Mouse (Mus musculus): Measurements from ENCODE around the gene Trim3. TPM values are rescaled to one million over a fixed set of nuclear protein-coding genes. Genes with fewer than 3 reads are reported as not detected.

Trim3 gene
- polyA plus RNA-seq, 1 experiment from 2014 or later, result 29.7 TPM

GRCm38 (mm10) chr7:105569512-105570496 lies 63.6 kb downstream of the Trim3 start:
- Histone ChIP-seq H3K4me2 (ENCODE audit: low read depth, low read length) (no peak overlapping the region), H3K27me3 (ENCODE audit: control insufficient read depth, insufficient read depth, low read length) (no peaks in the 10 kb centered on the region), H3K4me1 (ENCODE audit: control insufficient read depth, insufficient read depth, low read length) (peaks cover 9% of the 10 kb centered on the region), H3K4me3 (replicated peaks; ENCODE audit: low read length) (no peak overlapping the region), H3K9ac (ENCODE audit: low read length) (no peak overlapping the region), H3K36me3 (ENCODE audit: control insufficient read depth, insufficient read depth, low read length) (0 out of 2 replicates have a peak, but pooled peaks cover 5% of the 10 kb centered on the region), H3K9me3 (replicated peaks; ENCODE audit: control insufficient read depth, low read length) (no peaks in the 10 kb centered on the region), H3K27ac (ENCODE audit: low read length) (no peak overlapping the region)
- 44% methylated on average over 12 of the region's 12 CpGs for WGBS
- ATAC-seq (ENCODE audit: insufficient read depth, low FRiP score), result no peak

DNA sequence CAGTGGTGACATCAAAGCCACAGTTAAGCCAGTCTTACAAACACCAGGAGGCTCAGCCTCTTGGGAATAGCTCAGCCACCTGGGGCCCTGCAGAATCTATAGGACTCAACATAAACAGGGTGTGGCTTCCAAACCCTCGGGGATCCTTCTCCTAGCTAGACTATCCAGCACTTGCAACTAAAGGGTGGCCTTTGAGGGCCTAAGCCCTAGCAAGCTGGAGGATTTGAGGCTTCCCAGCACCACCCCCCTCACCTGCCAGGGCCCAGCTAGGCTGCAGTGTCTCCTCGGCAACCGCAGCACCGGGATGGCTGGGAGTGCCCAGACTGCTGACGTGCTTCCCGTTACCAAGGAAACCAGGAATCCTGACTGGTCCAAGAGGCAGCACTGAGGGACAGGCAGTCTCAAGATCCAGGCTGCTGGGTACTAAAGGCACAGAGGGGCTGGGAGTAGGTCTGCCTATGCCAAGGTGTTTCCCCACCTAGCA lies 64.3 kb downstream of the Trim3 start:
- 7% methylated on average over 6 of the region's 6 CpGs for WGBS
- H3K9ac ChIP-seq (ENCODE audit: low read length), result no peak overlapping the region
- 0 out of 2 replicates have a peak, but pooled peaks cover 5% of the 10 kb centered on the region for H3K36me3 ChIP-seq (ENCODE audit: control insufficient read depth, insufficient read depth, low read length)
- H3K4me2 ChIP-seq (ENCODE audit: low read depth, low read length), result no peak overlapping the region
- H3K4me3 ChIP-seq (replicated peaks; ENCODE audit: low read length), result no peak overlapping the region
- H3K27me3 ChIP-seq (ENCODE audit: control insufficient read depth, insufficient read depth, low read length), result no peaks in the 10 kb centered on the region
- peaks cover 9% of the 10 kb centered on the region for H3K4me1 ChIP-seq (ENCODE audit: control insufficient read depth, insufficient read depth, low read length)
- peak overlapping the region; percentile 6; the same call in 1 of the 2 replicates for H3K27ac ChIP-seq (ENCODE audit: low read length)
- ATAC-seq (ENCODE audit: insufficient read depth, low FRiP score), result peak; percentile 63; the same call in 1 of the 2 replicates
- no peaks in the 10 kb centered on the region for H3K9me3 ChIP-seq (replicated peaks; ENCODE audit: control insufficient read depth, low read length)

GRCm38 (mm10) chr7:105568583-105568982 lies 64.8 kb downstream of the Trim3 start:
- H3K27me3 ChIP-seq (ENCODE audit: control insufficient read depth, insufficient read depth, low read length), result no peaks in the 10 kb centered on the region

GRCm38 (mm10) chr7:105565071-105565836 lies 68.1 kb downstream of the Trim3 start:
- no peaks in the 10 kb centered on the region for H3K27me3 ChIP-seq (ENCODE audit: control insufficient read depth, insufficient read depth, low read length)
- 84% methylated on average over 17 of the region's 17 CpGs for WGBS

More at GRCm38 (mm10) chr7:105568583-105568982, 64.8 kb downstream of the Trim3 start:
- Histone ChIP-seq H3K4me2 (ENCODE audit: low read depth, low read length) (no peak overlapping the region), H3K4me1 (ENCODE audit: control insufficient read depth, insufficient read depth, low read length) (peaks cover 9% of the 10 kb centered on the region), H3K27ac (ENCODE audit: low read length) (peak overlapping the region; percentile 6; the same call in 1 of the 2 replicates), H3K4me3 (replicated peaks; ENCODE audit: low read length) (no peak overlapping the region), H3K36me3 (ENCODE audit: control insufficient read depth, insufficient read depth, low read length) (0 out of 2 replicates have a peak, but pooled peaks cover 5% of the 10 kb centered on the region), H3K9me3 (replicated peaks; ENCODE audit: control insufficient read depth, low read length) (no peaks in the 10 kb centered on the region), H3K9ac (ENCODE audit: low read length) (no peak overlapping the region)
- 19% methylated on average over 7 of the region's 7 CpGs for WGBS
- peak; percentile 63 for ATAC-seq (ENCODE audit: insufficient read depth, low FRiP score)

GRCm38 (mm10) chr7:105563367-105563766 lies 70.0 kb downstream of the Trim3 start:
- H3K27me3 ChIP-seq (ENCODE audit: control insufficient read depth, insufficient read depth, low read length), result no peaks in the 10 kb centered on the region
- H3K9ac ChIP-seq (ENCODE audit: low read length), result no peak overlapping the region
- H3K9me3 ChIP-seq (replicated peaks; ENCODE audit: control insufficient read depth, low read length), result no peaks in the 10 kb centered on the region
- no peak for ATAC-seq (ENCODE audit: insufficient read depth, low FRiP score)
- H3K4me3 ChIP-seq (replicated peaks; ENCODE audit: low read length), result no peak overlapping the region
- H3K4me1 ChIP-seq (ENCODE audit: control insufficient read depth, insufficient read depth, low read length), result no peaks in the 10 kb centered on the region
- WGBS, result 88% methylated on average over 3 of the region's 3 CpGs
- no peak overlapping the region for H3K27ac ChIP-seq (ENCODE audit: low read length)
- H3K36me3 ChIP-seq (ENCODE audit: control insufficient read depth, insufficient read depth, low read length), result 0 out of 2 replicates have a peak, but pooled peaks cover 5% of the 10 kb centered on the region
- H3K4me2 ChIP-seq (ENCODE audit: low read depth, low read length), result no peak overlapping the region

More at GRCm38 (mm10) chr7:105565071-105565836, 68.1 kb downstream of the Trim3 start:
- Histone ChIP-seq H3K4me3 (replicated peaks; ENCODE audit: low read length) (no peak overlapping the region), H3K36me3 (ENCODE audit: control insufficient read depth, insufficient read depth, low read length) (0 out of 2 replicates have a peak, but pooled peaks cover 5% of the 10 kb centered on the region), H3K27ac (ENCODE audit: low read length) (no peak overlapping the region), H3K4me2 (ENCODE audit: low read depth, low read length) (no peak overlapping the region), H3K4me1 (ENCODE audit: control insufficient read depth, insufficient read depth, low read length) (peaks cover 9% of the 10 kb centered on the region), H3K9me3 (replicated peaks; ENCODE audit: control insufficient read depth, low read length) (no peaks in the 10 kb centered on the region), H3K9ac (ENCODE audit: low read length) (no peak overlapping the region)
- no peak for ATAC-seq (ENCODE audit: insufficient read depth, low FRiP score)

DNA sequence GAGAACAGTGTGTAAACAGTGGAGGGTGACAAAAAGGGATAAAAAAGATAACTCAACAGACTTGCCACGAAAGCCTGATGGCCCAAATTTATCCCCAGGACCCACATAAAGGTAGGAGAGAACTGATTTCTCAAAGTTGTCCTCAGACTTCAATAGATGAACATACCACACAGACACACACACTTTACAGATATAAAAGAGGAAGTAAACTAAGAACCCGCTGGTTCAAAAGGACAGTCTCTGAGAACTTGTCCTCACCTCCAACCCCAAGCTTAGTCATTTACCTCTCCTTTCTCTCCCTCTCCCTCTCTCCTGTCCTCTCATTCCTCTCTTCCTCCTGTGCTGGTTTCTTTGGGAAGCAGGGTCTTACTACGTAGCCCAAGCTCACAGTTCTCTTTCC lies 71.1 kb downstream of the Trim3 start:
- H3K27ac ChIP-seq (ENCODE audit: low read length), result no peak overlapping the region
- 0 out of 2 replicates have a peak, but pooled peaks cover 7% of the 10 kb centered on the region for H3K36me3 ChIP-seq (ENCODE audit: control insufficient read depth, insufficient read depth, low read length)
- WGBS, result 87% methylated on average over 3 of the region's 3 CpGs
- no peaks in the 10 kb centered on the region for H3K4me1 ChIP-seq (ENCODE audit: control insufficient read depth, insufficient read depth, low read length)
- no peak overlapping the region for H3K4me3 ChIP-seq (replicated peaks; ENCODE audit: low read length)
- ATAC-seq (ENCODE audit: insufficient read depth, low FRiP score), result no peak
- no peak overlapping the region for H3K9ac ChIP-seq (ENCODE audit: low read length)
- H3K4me2 ChIP-seq (ENCODE audit: low read depth, low read length), result no peak overlapping the region
- no peaks in the 10 kb centered on the region for H3K9me3 ChIP-seq (replicated peaks; ENCODE audit: control insufficient read depth, low read length)
- H3K27me3 ChIP-seq (ENCODE audit: control insufficient read depth, insufficient read depth, low read length), result no peaks in the 10 kb centered on the region

GRCm38 (mm10) chr7:105559016-105559415 lies 74.4 kb downstream of the Trim3 start:
- ATAC-seq (ENCODE audit: insufficient read depth, low FRiP score), result no peak
- 0 out of 2 replicates have a peak, but pooled peaks cover 3% of the 10 kb centered on the region for H3K36me3 ChIP-seq (ENCODE audit: control insufficient read depth, insufficient read depth, low read length)
- no peak overlapping the region for H3K4me3 ChIP-seq (replicated peaks; ENCODE audit: low read length)
- no peaks in the 10 kb centered on the region for H3K27me3 ChIP-seq (ENCODE audit: control insufficient read depth, insufficient read depth, low read length)
- H3K4me2 ChIP-seq (ENCODE audit: low read depth, low read length), result no peak overlapping the region
- H3K4me1 ChIP-seq (ENCODE audit: control insufficient read depth, insufficient read depth, low read length), result peaks cover 7% of the 10 kb centered on the region
- H3K27ac ChIP-seq (ENCODE audit: low read length), result no peak overlapping the region
- 88% methylated on average over 9 of the region's 9 CpGs for WGBS
- H3K9ac ChIP-seq (ENCODE audit: low read length), result no peak overlapping the region
- H3K9me3 ChIP-seq (replicated peaks; ENCODE audit: control insufficient read depth, low read length), result no peaks in the 10 kb centered on the region

- H3K36me3 ChIP-seq (ENCODE audit: control insufficient read depth, insufficient read depth, low read length), result 0 out of 2 replicates have a peak, but pooled peaks cover 3% of the 10 kb centered on the region
- no peaks in the 10 kb centered on the region for H3K27me3 ChIP-seq (ENCODE audit: control insufficient read depth, insufficient read depth, low read length)
- WGBS, result 84% methylated on average over 11 of the region's 11 CpGs
- H3K9me3 ChIP-seq (replicated peaks; ENCODE audit: control insufficient read depth, low read length), result no peaks in the 10 kb centered on the region
- H3K4me3 ChIP-seq (replicated peaks; ENCODE audit: low read length), result no peak overlapping the region
- peaks cover 7% of the 10 kb centered on the region for H3K4me1 ChIP-seq (ENCODE audit: control insufficient read depth, insufficient read depth, low read length)
- ATAC-seq (ENCODE audit: insufficient read depth, low FRiP score), result no peak
- no peak overlapping the region for H3K9ac ChIP-seq (ENCODE audit: low read length)
- H3K4me2 ChIP-seq (ENCODE audit: low read depth, low read length), result no peak overlapping the region
- H3K27ac ChIP-seq (ENCODE audit: low read length), result no peak overlapping the region
Measured at GRCm38 (mm10) chr7:105557671-105558070, 75.7 kb downstream of the Trim3 start.
